Mouse (Mus musculus): ENCODE results near the gene Gaa. TPM values are rescaled to one million over a fixed set of nuclear protein-coding genes. Genes with fewer than 3 reads are reported as not detected.

Gene Gaa
- total and polyA plus RNA-seq, 3 experiments = 19.6 to 105 (median 93.2) TPM

- Histone ChIP-seq H3K27me3 (replicated peaks) (peaks cover 86% of the 10 kb centered on the region), H3K4me1 (ENCODE audit: control insufficient read depth in 1 of 2, insufficient read depth in 2 of 2) (peaks cover 0 to 4% of the 10 kb centered on the region in 2 experiments; a peak in 2 of 4 replicates), H3K79me2 (replicated peaks; ENCODE audit: control insufficient read depth, extremely low read depth, insufficient read depth, poor library complexity, severe bottlenecking) (no peaks in the 10 kb centered on the region), H3K36me3 (replicated peaks in 1 of 2; ENCODE audit: control insufficient read depth in 1 of 2, insufficient read depth in 1 of 2, low read length in 1 of 2) (peaks cover 2% of the 10 kb centered on the region in 2 experiments), H3K9ac (ENCODE audit: insufficient read depth, low read depth) (no peak overlapping the region), H3K27ac (ENCODE audit: insufficient read depth, low read depth) (no peak overlapping the region), H3K4me3 (replicated peaks in 1 of 3; ENCODE audit: low read depth in 2 of 3, low read length in 2 of 3, poor library complexity in 1 of 3) (no peak overlapping the region), H3K9me3 (replicated peaks; ENCODE audit: low read length) (peaks cover 5% of the 10 kb centered on the region), H3K4me2 (ENCODE audit: insufficient read depth, low read depth, poor library complexity, severe bottlenecking) (no peak overlapping the region)
- in situ Hi-C loops (cut with MboI; ENCODE audit: low pct_ligation_motif_present, low pct_unique_long_range_greater_than_20kb, low sequenced_read_pairs) (no loop called here), dilution Hi-C loops (cut with MboI; ENCODE audit: extremely low pct_ligation_motif_present, extremely low pct_unique_long_range_greater_than_20kb, low sequenced_read_pairs) (no loop called here)
- TF ChIP-seq GABPA (IDR thresholded peaks at IDR 0.05; ENCODE audit: insufficient replicate concordance, low read depth, low read length) = no peak
- TF ChIP-seq SMC3 (IDR thresholded peaks at IDR 0.05; ENCODE audit: low read depth, low read length) = no peak
- TF ChIP-seq JUN (IDR thresholded peaks at IDR 0.05; ENCODE audit: insufficient read depth, low read depth, low read length) = no peak
- TF ChIP-seq MEF2A (IDR thresholded peaks at IDR 0.05; ENCODE audit: borderline replicate concordance, low read depth, low read length) = no peak
- no peak for TF ChIP-seq EP300 (IDR thresholded peaks at IDR 0.05; ENCODE audit: low read length)
- no peak for TF ChIP-seq NRF1 (IDR thresholded peaks at IDR 0.05; ENCODE audit: low read depth, low read length)
- no peak for TF ChIP-seq PAX5 (IDR thresholded peaks at IDR 0.05; ENCODE audit: low read length)
- TF ChIP-seq ZNF384 (IDR thresholded peaks at IDR 0.05; ENCODE audit: low read depth, low read length) = no peak
- TF ChIP-seq USF1 (IDR thresholded peaks at IDR 0.05; ENCODE audit: low read depth, low read length) = no peak
- TF ChIP-seq ELF1 (IDR thresholded peaks at IDR 0.05; ENCODE audit: low read depth, low read length) = no peak
- TF ChIP-seq UBTF (IDR thresholded peaks at IDR 0.05; ENCODE audit: low read depth, low read length) = no peak
- TF ChIP-seq TCF12 (IDR thresholded peaks at IDR 0.05; ENCODE audit: low read depth, low read length) = no peak
- TF ChIP-seq ZKSCAN1 (IDR thresholded peaks at IDR 0.05; ENCODE audit: borderline replicate concordance, low read depth, low read length) = no peak
- TF ChIP-seq ZC3H11A (IDR thresholded peaks at IDR 0.05; ENCODE audit: low read depth, low read length) = no peak
- no peak for TF ChIP-seq MXI1 (IDR thresholded peaks at IDR 0.05; ENCODE audit: low read depth, low read length)
- TF ChIP-seq IRF4 (IDR thresholded peaks at IDR 0.05; ENCODE audit: low read depth, low read length) = no peak
- no peak for TF ChIP-seq NELFE (IDR thresholded peaks at IDR 0.05; ENCODE audit: low read depth, low read length)
- no peak for DNase-seq (ENCODE audit: extremely low read depth)
Measured at GRCm38 (mm10) chr11:119219816-119220465, 47.7 kb upstream of the Gaa start.

- Histone ChIP-seq H3K9me3 (replicated peaks; ENCODE audit: low read length) (peaks cover 5% of the 10 kb centered on the region), H3K4me1 (ENCODE audit: control insufficient read depth in 1 of 2, insufficient read depth in 2 of 2) (peaks cover 0 to 4% of the 10 kb centered on the region in 2 experiments; a peak in 2 of 4 replicates), H3K9ac (ENCODE audit: insufficient read depth, low read depth) (no peak overlapping the region), H3K79me2 (replicated peaks; ENCODE audit: control insufficient read depth, extremely low read depth, insufficient read depth, poor library complexity, severe bottlenecking) (no peaks in the 10 kb centered on the region), H3K36me3 (replicated peaks in 1 of 2; ENCODE audit: control insufficient read depth in 1 of 2, insufficient read depth in 1 of 2, low read length in 1 of 2) (peaks cover 2% of the 10 kb centered on the region in 2 experiments), H3K27me3 (replicated peaks) (peaks cover 87% of the 10 kb centered on the region), H3K4me3 (replicated peaks in 1 of 3; ENCODE audit: low read depth in 2 of 3, low read length in 2 of 3, poor library complexity in 1 of 3) (no peak overlapping the region), H3K27ac (ENCODE audit: insufficient read depth, low read depth) (no peak overlapping the region), H3K4me2 (ENCODE audit: insufficient read depth, low read depth, poor library complexity, severe bottlenecking) (no peak overlapping the region)
- no peak for DNase-seq (ENCODE audit: extremely low read depth)
- dilution Hi-C loops (cut with MboI; ENCODE audit: extremely low pct_ligation_motif_present, extremely low pct_unique_long_range_greater_than_20kb, low sequenced_read_pairs) = no loop called here
- no peak for TF ChIP-seq POLR2A (IDR thresholded peaks at IDR 0.05; ENCODE audit: low read depth, low read length)
- TF ChIP-seq USF1 (IDR thresholded peaks at IDR 0.05; ENCODE audit: low read depth, low read length) = no peak
- no peak for TF ChIP-seq JUN (IDR thresholded peaks at IDR 0.05; ENCODE audit: insufficient read depth, low read depth, low read length)
- TF ChIP-seq POLR2AphosphoS2 (IDR thresholded peaks at IDR 0.05; ENCODE audit: low read depth, low read length) = no peak
- in situ Hi-C loops (cut with MboI; ENCODE audit: low pct_ligation_motif_present, low pct_unique_long_range_greater_than_20kb, low sequenced_read_pairs) = no loop called here
Measured at GRCm38 (mm10) chr11:119221812-119222510, 45.7 kb upstream of the Gaa start.

Measured in CH12.LX (cell line).